Mouse (Mus musculus) A20 (cell line): ENCODE results near the gene Cd27.

Experiments used
- DNase-seq: peaks from one replicate; pipeline ENCODE4 v3.0.0-alpha.2; 2011; ENCODE audit warnings: low read depth, low spot score

Gene Cd27

DNA sequence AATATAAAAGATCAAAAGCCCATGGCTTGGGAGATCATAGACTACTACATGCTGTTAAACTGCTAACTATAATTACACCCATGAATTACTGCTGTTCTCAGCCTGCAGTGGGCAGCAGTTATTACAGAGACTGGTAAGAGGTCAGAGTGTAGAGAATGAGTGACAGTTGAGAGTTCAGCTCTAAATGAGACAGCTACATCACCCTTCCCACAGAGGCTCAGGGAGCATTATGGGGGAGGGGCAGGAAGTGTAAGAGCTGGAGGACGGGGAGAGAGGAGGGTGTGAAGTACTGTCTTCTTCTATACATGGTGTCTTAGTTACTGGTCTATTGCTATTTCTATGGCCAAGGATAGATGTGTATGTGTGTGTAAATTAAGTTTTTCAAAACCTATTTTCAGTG is 7.7 kb upstream of the Cd27 start:
- DNase-seq, result no peak

DNA sequence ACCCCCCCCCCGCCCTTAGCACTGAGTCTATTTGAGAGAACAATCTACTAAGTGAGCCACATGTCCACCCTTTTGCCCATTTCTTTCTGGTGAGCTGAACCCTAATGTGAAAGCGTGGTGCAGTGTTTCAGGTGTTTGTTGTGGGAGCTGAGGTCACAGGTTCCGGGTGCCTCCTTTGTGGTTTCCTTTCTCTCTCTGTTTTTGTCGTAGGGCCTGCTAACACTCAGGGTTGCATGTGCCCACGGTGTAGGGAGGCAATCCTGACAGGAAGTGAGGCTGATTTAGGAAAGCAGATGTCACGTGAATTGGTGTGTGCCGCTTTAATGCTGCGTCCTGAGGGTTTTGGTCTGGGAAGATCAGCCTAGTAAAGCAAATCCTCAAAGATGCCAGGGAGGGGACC is 4.8 kb upstream of the Cd27 start:
- no peak for DNase-seq

DNA sequence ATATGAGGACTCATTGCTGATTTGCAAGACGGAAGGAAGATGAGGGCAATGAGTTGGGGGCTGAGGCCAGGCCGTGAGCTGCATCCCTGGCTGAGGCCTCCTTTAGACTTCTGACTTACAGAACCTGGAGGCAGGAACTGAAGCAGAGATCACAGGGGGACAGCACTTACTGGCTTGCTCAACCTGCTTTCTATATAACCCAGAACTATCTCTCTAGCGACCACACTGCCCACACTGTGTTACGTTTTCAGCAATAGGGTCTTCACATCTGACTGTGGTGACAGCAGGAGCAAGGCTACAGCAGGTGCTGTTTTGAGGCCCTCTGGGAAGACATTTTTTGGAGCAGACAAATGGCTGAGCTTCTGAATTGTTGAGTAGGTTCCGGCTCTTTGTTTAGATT is 3.8 kb upstream of the Cd27 start:
- DNase-seq, result no peak

DNA sequence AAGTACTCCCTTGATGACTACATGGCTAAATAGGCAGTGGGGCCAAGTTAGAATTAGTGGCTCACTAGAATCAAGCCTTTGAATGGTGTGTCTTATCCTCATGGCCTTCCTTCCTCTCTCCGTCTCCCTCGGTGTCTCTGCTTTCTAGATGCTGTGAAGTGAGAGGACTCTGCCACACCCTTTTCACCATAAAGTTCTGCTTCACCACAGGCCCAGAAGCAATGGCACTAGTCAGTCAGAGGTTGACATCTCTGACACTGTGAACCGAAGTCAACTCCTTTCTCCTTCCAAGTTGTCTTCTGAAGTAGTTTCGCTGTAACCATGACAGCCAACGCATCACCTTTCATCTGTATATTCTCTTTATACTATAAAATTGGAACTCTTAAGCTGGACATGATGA is 2.7 kb upstream of the Cd27 start:
- no peak for DNase-seq

DNA sequence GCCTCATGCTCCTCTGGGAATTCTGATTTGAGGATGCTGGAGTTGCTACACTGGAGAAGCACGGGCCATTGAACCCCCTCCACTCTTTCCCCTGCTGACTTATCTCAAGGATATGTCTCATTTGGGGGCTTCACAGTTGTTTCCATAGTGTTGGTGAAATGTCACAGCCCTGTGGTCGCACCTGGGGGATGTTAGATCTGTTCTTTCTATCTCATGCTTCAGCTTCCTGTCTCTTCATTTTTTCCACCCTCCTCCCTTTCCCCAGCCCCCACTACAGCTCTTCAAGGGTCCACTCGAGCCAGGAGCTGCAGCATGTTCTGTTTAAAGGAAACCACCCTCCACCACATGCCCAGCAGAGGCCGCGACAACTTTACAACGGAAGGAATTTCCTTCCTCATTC is 1.6 kb upstream of the Cd27 start:
- DNase-seq, result no peak

DNA sequence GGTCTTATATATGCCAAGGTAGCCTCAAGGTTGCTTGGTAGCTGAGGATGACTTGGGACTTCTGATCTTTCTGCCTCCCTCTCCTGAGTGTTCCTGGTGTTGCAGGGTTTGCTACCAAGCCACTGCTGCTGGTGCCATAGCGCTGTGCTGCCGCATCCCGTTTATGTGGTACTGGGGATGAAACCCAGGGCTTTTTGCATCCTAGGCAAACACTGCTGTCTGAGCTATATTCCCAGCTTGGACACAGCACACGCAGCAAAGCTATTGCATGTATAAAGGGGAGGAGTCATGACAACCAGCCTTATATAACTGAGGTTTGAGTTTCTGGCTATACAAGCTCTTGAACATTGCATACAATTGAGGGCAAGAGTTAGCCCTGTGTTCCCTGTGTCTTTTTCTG is 611 bp upstream of the Cd27 start:
- no peak for DNase-seq

DNA sequence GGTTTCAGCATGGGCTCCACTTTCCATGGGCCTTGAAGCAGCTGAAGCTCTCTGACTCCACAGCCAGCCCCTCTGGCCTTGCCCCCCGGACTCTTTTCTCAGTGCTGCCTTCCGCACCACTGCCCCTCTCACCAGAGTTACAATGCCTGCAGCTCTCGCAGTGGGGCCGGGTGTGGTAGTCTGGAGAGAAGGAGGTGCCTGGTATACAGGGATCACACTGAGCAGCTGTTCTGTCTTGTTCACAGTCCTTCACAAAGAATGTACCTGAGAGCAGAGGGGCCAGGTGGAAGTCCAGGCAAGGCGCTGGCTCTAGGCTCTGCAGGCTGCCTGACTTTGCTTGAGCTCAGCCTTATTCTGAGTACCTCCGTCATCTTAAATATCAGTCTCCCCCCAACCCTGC is 469 bp downstream of the Cd27 start:
- DNase-seq, result no peak

DNA sequence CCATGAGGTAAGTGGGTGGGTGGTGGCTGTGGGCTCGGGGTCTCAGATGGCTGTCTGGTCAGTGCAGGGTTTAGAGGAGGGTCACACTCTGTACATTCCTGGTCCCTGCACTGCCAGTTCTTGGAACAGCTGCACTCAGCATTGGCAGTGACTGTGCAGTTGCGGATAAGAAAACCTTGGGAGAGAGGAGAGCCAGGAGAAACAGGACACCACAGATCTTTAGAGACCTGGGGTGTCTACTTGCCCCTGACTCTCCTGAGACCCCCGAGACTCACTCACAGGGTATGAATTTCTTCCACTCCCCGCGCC is 2.3 kb downstream of the Cd27 start:
- DNase-seq, result no peak

DNA sequence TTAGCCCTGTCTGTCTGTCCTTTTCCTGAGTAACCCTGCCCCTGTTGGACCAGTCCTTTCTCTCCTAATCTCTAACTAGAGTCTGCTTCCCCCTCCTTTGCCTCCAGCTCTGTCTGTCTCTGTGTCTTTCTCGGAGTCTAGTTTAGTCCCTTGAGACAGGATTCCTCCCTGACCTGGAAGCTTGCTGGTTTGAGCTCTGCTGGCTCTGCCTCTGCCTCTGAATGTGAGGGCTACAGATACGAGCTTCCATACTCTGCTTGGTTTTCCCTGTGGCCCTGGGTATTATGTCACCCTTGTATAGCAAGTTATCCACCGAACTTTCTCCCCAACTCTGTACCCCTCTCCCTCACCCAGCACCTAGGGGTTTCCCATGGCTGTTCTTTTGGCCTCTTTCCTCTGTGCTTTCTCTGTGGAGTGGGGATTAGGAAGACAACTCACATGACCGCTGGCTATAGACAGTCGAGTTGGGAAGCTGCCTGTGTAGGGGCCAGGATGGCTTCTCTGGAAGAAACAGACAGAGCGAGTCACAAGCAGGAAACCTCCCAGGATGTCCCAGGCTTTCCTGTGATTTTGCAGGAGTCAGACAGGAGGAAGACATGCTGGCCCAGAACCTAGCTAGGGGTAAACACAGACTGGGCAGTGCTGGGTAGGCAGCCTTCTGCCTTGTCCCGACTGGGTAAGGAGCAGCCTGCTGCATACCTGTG is 2.8 kb downstream of the Cd27 start:
- no peak for DNase-seq

DNA sequence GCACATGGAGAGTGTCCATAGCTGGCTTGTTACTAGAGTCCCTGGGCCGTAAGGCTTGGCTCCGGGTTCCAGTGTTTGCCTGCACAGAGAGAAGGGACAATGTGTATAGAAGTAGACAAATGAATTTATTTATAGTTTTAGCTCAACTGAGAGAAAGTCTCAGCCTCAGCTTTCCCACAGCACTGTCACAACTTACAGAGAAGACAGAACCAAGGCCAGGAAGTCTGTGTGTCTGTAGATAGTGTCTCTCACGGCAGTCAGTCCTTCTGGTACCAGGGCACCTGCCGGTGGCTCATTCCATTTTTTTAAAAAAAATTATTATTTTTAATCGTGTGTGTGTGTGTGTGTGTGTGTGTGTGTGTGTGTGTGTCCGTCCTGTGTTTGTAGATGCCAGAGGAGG is 4.3 kb downstream of the Cd27 start:
- DNase-seq, result no peak

DNA sequence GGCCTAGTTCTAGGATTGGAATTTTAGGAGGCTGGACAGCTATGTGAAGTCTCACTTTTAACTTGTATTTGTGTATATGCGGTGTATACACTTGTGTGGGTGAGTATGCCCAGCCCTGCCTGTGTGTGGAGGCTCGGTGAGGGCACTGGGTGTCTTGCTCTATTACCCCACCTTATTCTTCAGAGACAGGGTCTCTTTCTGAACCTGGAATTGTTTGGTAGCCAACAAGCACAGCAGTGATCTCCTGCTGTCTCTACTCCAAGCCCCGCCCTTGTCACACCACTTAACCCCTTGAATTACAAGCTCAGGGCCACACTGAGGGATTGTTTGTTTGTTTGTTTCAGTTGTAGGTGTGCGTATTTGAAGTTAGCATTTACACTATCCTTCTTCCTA is 4.8 kb downstream of the Cd27 start:
- no peak for DNase-seq

DNA sequence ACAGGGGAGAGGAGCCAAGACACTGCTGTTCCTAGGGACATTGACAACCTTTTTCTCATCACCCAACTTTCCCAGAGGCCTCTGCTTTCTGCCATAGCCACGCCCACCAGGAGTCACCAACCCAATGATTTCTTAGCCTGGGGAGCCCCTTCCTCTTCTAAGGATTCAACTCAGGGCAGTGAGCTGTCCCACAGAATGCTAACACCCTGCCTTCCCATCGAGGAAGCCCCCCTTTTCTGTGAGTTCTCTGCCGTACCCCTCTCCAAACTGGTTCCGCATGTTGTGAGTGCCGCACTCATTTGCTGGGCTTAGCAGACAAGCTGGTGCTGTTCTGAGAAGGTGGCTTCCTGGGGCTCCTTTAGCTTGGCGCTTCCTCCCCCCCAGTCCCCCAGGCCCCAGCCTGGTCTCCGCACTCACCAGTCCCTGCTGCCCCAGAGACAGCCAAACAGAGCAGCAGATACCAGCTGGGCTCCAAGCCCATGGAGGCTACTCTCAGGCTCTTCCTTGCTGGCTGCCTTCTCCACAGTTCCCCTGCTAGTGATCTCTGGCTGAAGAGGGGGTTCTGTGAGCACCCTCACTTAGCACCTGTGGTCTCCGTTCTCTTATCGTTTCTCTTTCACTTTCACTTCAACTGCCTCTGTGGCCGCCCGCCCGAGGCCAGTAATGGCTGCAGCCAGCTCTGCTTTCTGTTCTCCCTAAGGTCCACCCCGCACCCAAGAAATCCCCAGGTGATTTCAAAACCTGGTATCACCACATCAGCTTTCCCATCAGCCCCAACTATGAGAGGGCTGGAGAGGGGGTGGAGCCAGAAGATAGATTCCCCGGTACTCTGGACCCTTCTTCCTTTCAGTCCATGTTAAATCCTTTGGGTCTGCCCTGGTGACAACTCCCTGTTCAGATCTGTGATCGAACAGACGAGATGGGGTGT is 5.4 kb downstream of the Cd27 start, which contains the start of gene Tapbpl:
TSS of gene Tapbpl (minus strand) at position 744 of the 928 bp plus-strand sequence.
- peak; percentile 90 for DNase-seq

DNA sequence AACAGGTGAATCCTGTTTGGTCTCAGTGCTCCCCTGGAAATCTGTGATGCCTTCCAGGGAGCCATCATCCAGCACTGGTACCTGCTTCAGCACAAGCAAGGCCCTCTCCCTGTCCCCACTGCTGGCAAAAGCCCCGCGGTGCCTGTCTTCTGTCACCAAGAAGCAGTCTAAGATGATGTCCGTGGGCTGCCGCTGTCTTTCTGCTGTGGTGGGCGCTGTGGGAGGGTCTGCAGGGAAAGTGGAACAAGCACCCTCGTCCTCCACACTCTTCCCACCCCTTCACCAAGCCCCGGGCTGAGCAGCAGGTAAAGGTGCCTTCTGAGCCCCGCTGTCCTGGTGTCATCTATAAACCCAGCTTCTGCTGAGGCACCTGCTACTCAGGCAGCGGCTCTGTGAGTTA is 6.2 kb downstream of the Cd27 start:
- DNase-seq, result no peak

DNA sequence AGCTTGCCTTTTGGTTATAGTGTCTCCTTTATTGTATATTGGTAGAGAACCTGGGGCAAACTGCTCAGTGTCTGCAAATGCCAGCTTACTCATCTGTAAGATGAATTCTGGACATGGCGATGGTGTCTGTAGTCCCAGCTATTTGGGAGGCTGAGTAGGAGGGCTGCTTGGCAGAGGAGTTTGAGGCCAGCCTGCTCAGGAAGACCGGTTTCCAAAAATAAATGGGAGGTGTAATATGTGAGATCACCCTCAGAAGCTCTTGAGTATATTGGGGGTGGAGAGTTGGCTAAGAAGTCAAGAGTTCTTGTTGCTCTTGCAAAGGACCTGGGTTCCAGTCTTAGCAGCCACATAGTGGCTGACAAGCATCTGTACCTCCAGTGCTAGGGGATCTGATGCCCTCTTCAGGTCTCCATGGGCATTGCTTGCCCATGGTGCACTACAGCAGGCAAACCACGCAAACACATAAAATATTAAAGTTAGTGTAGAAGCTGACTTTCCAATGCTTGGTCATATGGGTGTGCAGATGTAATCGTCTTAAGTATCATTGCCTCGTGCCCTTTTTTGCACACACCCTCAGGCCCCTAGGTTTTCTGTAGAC is 11.2 kb downstream of the Cd27 start:
- DNase-seq, result peak; percentile 67

DNA sequence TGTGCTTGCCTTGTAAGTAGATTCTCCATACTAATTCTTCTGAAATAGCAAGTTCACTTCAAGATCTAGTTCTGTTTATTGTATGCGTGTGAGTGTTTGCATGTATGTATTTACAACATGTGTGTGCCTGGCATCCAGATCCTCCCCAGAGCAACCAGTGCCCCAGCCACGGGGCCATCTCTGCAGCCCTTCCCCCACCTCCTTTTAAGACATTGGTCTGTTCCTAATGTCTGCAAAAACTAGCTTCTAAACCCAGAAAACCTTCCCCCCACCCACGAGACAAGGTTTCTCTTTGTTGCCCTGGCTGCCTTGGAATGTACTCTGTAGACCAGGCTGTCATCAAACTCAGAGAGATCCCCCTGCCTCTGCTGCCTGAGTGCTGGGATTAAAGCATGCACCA is 14.2 kb downstream of the Cd27 start:
- no peak for DNase-seq

DNA sequence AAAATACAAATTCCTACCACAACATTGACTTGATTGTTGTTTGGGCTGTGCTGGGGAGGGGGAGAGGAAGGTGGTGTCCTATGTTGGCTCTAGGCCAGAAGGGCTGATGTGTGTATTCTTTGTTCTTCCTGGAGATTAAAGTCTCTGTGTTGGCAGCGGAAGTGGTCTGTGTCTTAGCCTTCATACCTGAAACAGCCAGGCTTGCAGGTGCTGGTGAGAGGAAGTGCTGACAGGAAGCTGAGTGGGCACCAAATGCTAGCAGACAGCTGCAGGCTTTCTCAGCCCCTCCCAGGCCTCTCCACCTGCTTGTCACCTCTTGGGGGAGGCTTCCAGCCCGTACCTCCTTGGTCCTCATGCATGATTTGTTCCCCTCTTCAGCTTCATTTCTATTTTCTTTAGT is 14.7 kb downstream of the Cd27 start:
- peak; percentile 93 for DNase-seq

DNA sequence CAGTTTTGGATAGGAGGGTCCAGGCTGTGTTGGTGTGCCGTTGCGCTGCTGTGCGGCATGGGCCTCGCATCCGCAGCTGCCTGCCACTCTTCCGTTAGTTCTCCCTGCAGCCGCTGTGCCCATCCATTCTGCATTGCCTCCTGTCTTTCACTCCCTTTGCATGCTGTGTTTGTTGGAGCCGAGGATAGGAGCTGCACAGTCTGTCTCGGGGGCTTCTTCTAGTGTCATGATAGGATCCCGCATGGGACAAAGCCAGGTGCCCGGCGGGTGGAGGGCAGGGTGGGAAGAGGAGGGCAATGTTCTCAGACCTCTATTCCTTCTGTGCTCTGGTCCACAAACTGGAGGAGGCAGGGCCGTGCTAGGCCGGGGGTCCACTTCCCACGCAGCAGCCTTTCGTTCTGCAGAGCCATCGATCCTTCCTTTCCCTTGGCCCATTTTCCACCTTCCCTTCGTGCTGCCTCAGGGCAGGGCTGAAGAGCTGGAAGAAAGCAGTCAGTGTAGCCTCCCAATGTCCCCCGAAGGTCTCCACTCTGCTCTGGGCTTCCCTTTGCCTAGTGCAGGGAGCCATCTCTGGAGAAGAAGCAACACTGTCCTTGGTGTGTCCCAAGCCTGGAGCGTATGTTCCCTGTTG is 15.6 kb downstream of the Cd27 start:
- DNase-seq, result no peak

DNA sequence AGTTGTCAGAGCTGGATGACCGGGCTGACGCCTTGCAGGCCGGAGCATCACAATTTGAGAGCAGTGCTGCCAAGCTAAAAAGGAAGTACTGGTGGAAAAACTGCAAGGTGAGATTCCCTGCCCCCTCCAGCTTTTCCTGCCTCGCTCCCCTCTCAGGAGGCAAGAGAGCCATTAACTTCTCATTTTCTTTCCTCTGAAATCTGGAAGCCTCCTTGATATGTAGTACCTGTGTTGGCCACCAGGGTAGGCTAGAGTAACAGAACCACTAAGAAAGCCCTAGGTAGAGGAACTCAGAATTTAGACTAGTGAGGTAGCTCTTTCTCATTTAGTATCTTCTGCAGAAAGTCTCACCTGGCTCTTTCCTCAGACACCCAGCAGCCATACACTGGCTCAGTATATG is 17.8 kb downstream of the Cd27 start:
- peak; percentile 82 for DNase-seq

DNA sequence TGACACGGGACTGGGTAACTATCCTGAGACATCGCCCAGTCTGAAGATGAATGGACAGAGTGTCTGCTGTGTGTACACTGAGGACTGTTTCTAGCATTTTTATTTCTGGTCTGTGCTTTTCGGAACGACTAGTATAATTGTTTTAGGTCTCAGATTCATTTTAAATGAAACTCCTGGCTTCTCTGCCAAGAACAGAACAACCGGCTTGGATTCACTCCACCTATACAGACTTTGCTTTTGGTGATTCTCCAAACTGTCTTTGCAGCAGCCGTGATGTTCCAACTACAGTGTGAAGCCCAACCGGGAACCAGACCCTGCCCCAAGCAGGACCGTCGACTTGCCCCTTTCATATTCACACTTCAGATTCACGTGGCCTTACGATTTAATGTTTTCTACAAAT is 18.9 kb downstream of the Cd27 start:
- no peak for DNase-seq

DNA sequence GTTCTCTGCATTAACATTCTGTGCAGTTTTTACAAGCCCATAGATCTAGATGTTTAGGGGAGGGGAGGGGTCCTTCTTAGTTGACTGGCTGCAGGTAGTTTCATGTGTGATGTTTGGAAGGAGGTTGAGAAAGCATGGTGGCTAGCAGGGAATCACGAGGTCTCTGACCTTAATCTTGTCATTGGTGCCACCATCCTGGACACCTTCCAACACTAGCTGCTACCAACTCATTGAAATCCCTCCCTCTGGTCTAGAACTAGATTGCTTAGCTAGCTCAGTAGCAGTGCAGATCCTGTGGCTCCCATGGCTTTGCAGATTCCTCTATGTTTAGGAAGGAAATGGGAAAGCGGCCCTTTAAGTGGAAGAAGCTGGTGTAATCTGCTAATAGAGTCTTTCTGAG is 19.9 kb downstream of the Cd27 start:
- DNase-seq, result no peak

DNA sequence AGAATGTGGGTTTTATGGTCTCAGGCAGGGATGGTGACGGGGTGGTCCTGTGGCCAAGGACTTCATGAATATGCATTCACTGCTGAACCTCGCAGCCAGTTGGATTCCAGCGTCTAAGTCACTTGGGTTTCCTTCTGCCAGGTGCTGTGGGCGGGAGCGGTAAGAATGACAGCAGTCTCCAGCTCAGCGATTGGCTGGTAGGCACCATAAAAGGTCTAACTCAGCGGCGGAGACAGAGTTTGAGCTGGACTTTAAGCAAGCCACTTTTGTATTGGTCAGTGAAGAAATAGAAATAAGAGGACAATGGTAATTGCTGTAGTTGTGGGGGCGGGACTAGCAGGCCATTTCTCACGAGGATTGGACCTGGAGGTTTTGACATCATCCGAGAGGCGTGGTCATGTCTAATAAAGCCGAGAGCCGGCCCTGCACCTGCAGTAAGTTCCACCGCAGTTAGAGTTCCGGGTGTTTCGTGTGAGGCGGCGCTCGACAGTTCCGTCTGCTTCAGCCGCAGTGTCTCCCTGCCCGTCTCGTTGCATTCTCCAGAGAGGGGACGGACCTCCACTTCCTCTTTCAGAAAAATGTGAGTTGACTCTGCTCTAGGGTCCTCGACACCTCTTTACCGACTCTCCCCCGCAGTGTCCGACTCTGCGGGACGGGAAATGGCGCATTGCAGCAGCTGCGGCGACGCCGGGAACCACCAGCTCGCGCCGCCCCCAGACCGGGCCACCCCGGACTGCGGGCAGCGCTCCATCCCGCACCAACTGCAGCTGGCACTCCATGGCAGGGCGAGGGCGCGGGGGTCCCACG is 21.5 kb downstream of the Cd27 start, which contains the start of gene Vamp1:
TSS of gene Vamp1 (plus strand) at position 404 of the 807 bp plus-strand sequence.
- DNase-seq, result peak; percentile 99
